Mouse (Mus musculus) intestine, postnatal 0 days (tissue): Measurements from ENCODE around the gene Nhlrc2. TPM values are rescaled to one million over a fixed set of nuclear protein-coding genes. Genes with fewer than 3 reads are reported as not detected.

Source experiments
- ATAC-seq: fragments of 200-750 bp; cut with Nextera tagmentation; 2 replicates; pipeline ENCODE4 v1.8.0; 2017; ENCODE audit warnings: mild to moderate bottlenecking, moderate TSS enrichment, moderate library complexity
- H3K27ac ChIP-seq: fragments of 300-500 bp; sonication (generic); 2 replicates; pipeline ENCODE4 v1.5.1; 2014; ENCODE audit warnings: mild to moderate bottlenecking, low read depth, low read length, moderate library complexity
- H3K27me3 ChIP-seq: fragments of 300-500 bp; sonication (generic); replicated peaks from 2 replicates; pipeline ENCODE4 v1.6.1; 2014; ENCODE audit warnings: low read length, mixed read lengths; ENCODE audit not compliant: control insufficient read depth, insufficient read depth
- H3K36me3 ChIP-seq: fragments of 300-500 bp; sonication (generic); 2 replicates; pipeline ENCODE4 v1.6.1; 2014; ENCODE audit warnings: mild to moderate bottlenecking, moderate library complexity; ENCODE audit not compliant: control insufficient read depth, insufficient read depth
- H3K4me1 ChIP-seq: fragments of 300-500 bp; sonication (generic); replicated peaks from 2 replicates; pipeline ENCODE4 v1.6.1; 2014; ENCODE audit warnings: antibody characterized with exemption, low read length, mixed read lengths; ENCODE audit not compliant: control insufficient read depth, insufficient read depth
- H3K4me2 ChIP-seq: fragments of 300-500 bp; sonication (generic); replicated peaks from 2 replicates; pipeline ENCODE4 v1.6.1; 2014; ENCODE audit warnings: low read depth, mild to moderate bottlenecking, moderate library complexity
- H3K4me3 ChIP-seq: fragments of 300-500 bp; sonication (generic); 2 replicates; pipeline ENCODE4 v1.5.1; 2014; ENCODE audit warnings: low read depth, low read length
- H3K9ac ChIP-seq: fragments of 300-500 bp; sonication (generic); 2 replicates; pipeline ENCODE4 v1.6.1; 2014; ENCODE audit warnings: mild to moderate bottlenecking, low read depth, low read length
- H3K9me3 ChIP-seq: fragments of 300-500 bp; sonication (generic); 2 replicates; pipeline ENCODE4 v1.6.1; 2016; ENCODE audit warnings: mixed run types; ENCODE audit not compliant: control insufficient read depth
- CTCF ChIP-seq: sonication (generic); IDR thresholded peaks from 2 replicates; pipeline ENCODE4 v1.5.1; 2016; ENCODE audit warnings: low read depth, mild to moderate bottlenecking, control low read depth, antibody characterized with exemption, moderate library complexity
- WGBS: fragments of 180-500 bp; shearing (Covaris S2); extraction: QIAGEN DNeasy Blood & Tissue Kit; methylation state at CpG from one replicate; pipeline ENCODE4 v1.1.7; 2014; 5-methylcytosine and 5-hydroxymethylcytosine counted together
- polyA plus RNA-seq: library from polyadenylated mRNA; unstranded; fragments of >200 nt; fragmentation: Nextera tagmentation; extraction: Ambion mirVana; gene quantifications from 2 replicates; pipeline ENCODE4 v1.2.1, GENCODE M21; 2015

The Nhlrc2 gene
- polyA plus RNA-seq, 1 experiment from 2014 or later: 8.3 TPM

- no peaks in the 10 kb centered on the region for H3K27me3 ChIP-seq
- H3K4me1 ChIP-seq: no peaks in the 10 kb centered on the region; the same call in 1 of the 2 replicates
- H3K4me2 ChIP-seq: no peak overlapping the region
- H3K9ac ChIP-seq: no peak overlapping the region
- H3K36me3 ChIP-seq: peaks cover 24% of the 10 kb centered on the region; the same call in 1 of the 2 replicates
- no peak for ATAC-seq
- H3K27ac ChIP-seq: no peak overlapping the region
- 74% methylated on average over 12 of the region's 12 CpGs for WGBS
- H3K9me3 ChIP-seq: no peaks in the 10 kb centered on the region
- H3K4me3 ChIP-seq: no peak overlapping the region
- TF ChIP-seq CTCF: no peak
Observed at GRCm38 (mm10) chr19:56531251-56531650, 16.8 kb upstream of the Nhlrc2 start.

- no peak for TF ChIP-seq CTCF
- no peak overlapping the region for H3K4me2 ChIP-seq
- no peak overlapping the region for H3K4me3 ChIP-seq
- no peak for ATAC-seq
- H3K9ac ChIP-seq: no peak overlapping the region
- no peaks in the 10 kb centered on the region for H3K27me3 ChIP-seq
- H3K36me3 ChIP-seq: peaks cover 36% of the 10 kb centered on the region
- WGBS: 68% methylated on average over 14 of the region's 14 CpGs
- H3K27ac ChIP-seq: no peak overlapping the region
- H3K4me1 ChIP-seq: no peaks in the 10 kb centered on the region; the same call in 1 of the 2 replicates
- no peaks in the 10 kb centered on the region for H3K9me3 ChIP-seq
Observed at GRCm38 (mm10) chr19:56533291-56534071, 14.6 kb upstream of the Nhlrc2 start.

GRCm38 (mm10) chr19:56534337-56534736 lies 13.7 kb upstream of the Nhlrc2 start:
- no peak for TF ChIP-seq CTCF
- 82% methylated on average over 3 of the region's 3 CpGs for WGBS
- no peak overlapping the region for H3K27ac ChIP-seq

GRCm38 (mm10) chr19:56535064-56535463 lies 13.0 kb upstream of the Nhlrc2 start:
- H3K4me3 ChIP-seq: no peak overlapping the region
- H3K27me3 ChIP-seq: no peaks in the 10 kb centered on the region
- no peaks in the 10 kb centered on the region; the same call in 1 of the 2 replicates for H3K4me1 ChIP-seq
- 63% methylated on average over 9 of the region's 9 CpGs for WGBS
- no peak overlapping the region for H3K9ac ChIP-seq
- no peak for ATAC-seq
- no peaks in the 10 kb centered on the region for H3K9me3 ChIP-seq
- TF ChIP-seq CTCF: no peak
- H3K27ac ChIP-seq: no peak overlapping the region
- peaks cover 36% of the 10 kb centered on the region for H3K36me3 ChIP-seq
- H3K4me2 ChIP-seq: no peak overlapping the region

More at GRCm38 (mm10) chr19:56534337-56534736, 13.7 kb upstream of the Nhlrc2 start:
- Histone ChIP-seq H3K9me3 (no peaks in the 10 kb centered on the region), H3K4me1 (no peaks in the 10 kb centered on the region; the same call in 1 of the 2 replicates), H3K36me3 (peaks cover 36% of the 10 kb centered on the region), H3K9ac (no peak overlapping the region), H3K4me2 (no peak overlapping the region), H3K27me3 (no peaks in the 10 kb centered on the region), H3K4me3 (no peak overlapping the region)
- ATAC-seq: no peak

GRCm38 (mm10) chr19:56535765-56536164 lies 12.3 kb upstream of the Nhlrc2 start:
- ATAC-seq: peak; percentile 28; the same call in 1 of the 2 replicates
- WGBS: 79% methylated on average over 9 of the region's 9 CpGs
- TF ChIP-seq CTCF: no peak

GRCm38 (mm10) chr19:56543320-56543719 lies 4.7 kb upstream of the Nhlrc2 start:
- Histone ChIP-seq H3K4me2 (no peak overlapping the region), H3K4me3 (no peak overlapping the region), H3K9ac (no peak overlapping the region), H3K27ac (no peak overlapping the region), H3K27me3 (no peaks in the 10 kb centered on the region), H3K9me3 (no peaks in the 10 kb centered on the region), H3K4me1 (no peaks in the 10 kb centered on the region; the same call in 1 of the 2 replicates), H3K36me3 (peaks cover 29% of the 10 kb centered on the region)
- no peak for ATAC-seq
- WGBS: 90% methylated on average over 12 of the region's 12 CpGs
- TF ChIP-seq CTCF: no peak

More at GRCm38 (mm10) chr19:56535765-56536164, 12.3 kb upstream of the Nhlrc2 start:
- H3K9ac ChIP-seq: no peak overlapping the region
- H3K4me1 ChIP-seq: no peaks in the 10 kb centered on the region; the same call in 1 of the 2 replicates
- H3K27me3 ChIP-seq: no peaks in the 10 kb centered on the region
- peaks cover 40% of the 10 kb centered on the region for H3K36me3 ChIP-seq
- H3K4me3 ChIP-seq: no peak overlapping the region
- no peak overlapping the region for H3K4me2 ChIP-seq
- H3K9me3 ChIP-seq: no peaks in the 10 kb centered on the region
- H3K27ac ChIP-seq: no peak overlapping the region
